Mouse (Mus musculus) lung, postnatal 0 days (tissue): ENCODE measurements around the gene Tanc1. TPM values are rescaled to one million over a fixed set of nuclear protein-coding genes. Genes with fewer than 3 reads are reported as not detected.
A peak's percentile ranks its signal among the peaks of the same experiment; 100 is the strongest.

Experiments
- ATAC-seq: fragments of 200-750 bp; cut with Nextera tagmentation; 2 replicates; pipeline ENCODE4 v1.8.0; 2017; ENCODE audit warnings: moderate library complexity
- DNase-seq: peaks from one replicate; pipeline ENCODE4 v3.0.0-alpha.2; 2016; ENCODE audit warnings: low spot score
- H3K27ac ChIP-seq: fragments of 300-500 bp; sonication (generic); 2 replicates; pipeline ENCODE4 v1.5.1; 2014; ENCODE audit warnings: antibody characterized with exemption, mild to moderate bottlenecking, low read length, mixed read lengths
- H3K27me3 ChIP-seq: fragments of 300-500 bp; sonication (generic); replicated peaks from 2 replicates; pipeline ENCODE4 v1.6.1; 2014; ENCODE audit warnings: low read length, mixed read lengths; ENCODE audit not compliant: insufficient read depth
- H3K36me3 ChIP-seq: fragments of 300-500 bp; sonication (generic); 2 replicates; pipeline ENCODE4 v1.6.1; 2014; ENCODE audit warnings: low read length, mixed read lengths; ENCODE audit not compliant: insufficient read depth
- H3K4me1 ChIP-seq: fragments of 300-500 bp; sonication (generic); 2 replicates; pipeline ENCODE4 v1.6.1; 2014; ENCODE audit warnings: antibody characterized with exemption, low read depth, low read length, mixed read lengths; ENCODE audit not compliant: insufficient read depth
- H3K4me2 ChIP-seq: fragments of 300-500 bp; sonication (generic); replicated peaks from 2 replicates; pipeline ENCODE4 v1.6.1; 2014; ENCODE audit warnings: low read depth, mild to moderate bottlenecking, low read length, moderate library complexity, mixed read lengths
- H3K4me3 ChIP-seq: fragments of 300-500 bp; sonication (generic); 2 replicates; pipeline ENCODE4 v1.5.1; 2014; ENCODE audit warnings: low read depth, low read length
- H3K9ac ChIP-seq: fragments of 300-500 bp; sonication (generic); replicated peaks from 2 replicates; pipeline ENCODE4 v1.6.1; 2014; ENCODE audit warnings: low read depth, mild to moderate bottlenecking
- H3K9me3 ChIP-seq: fragments of 300-500 bp; sonication (generic); 2 replicates; pipeline ENCODE4 v1.6.1; 2016; ENCODE audit warnings: low read length, mixed read lengths
- CTCF ChIP-seq: IDR thresholded peaks from 2 replicates; pipeline ENCODE4 v1.5.1; 2016; ENCODE audit warnings: antibody characterized with exemption, mild to moderate bottlenecking
- EP300 ChIP-seq: IDR thresholded peaks from 2 replicates; pipeline ENCODE4 v1.6.1; 2016; ENCODE audit warnings: antibody characterized with exemption, mild to moderate bottlenecking, control low read depth
- WGBS: fragments of 180-500 bp; shearing (Covaris S2); extraction: QIAGEN DNeasy Blood & Tissue Kit; methylation state at CpG from one replicate; pipeline ENCODE4 v1.1.7; 2014; 5-methylcytosine and 5-hydroxymethylcytosine counted together
- polyA plus RNA-seq: library from polyadenylated mRNA; unstranded; fragments of >200 nt; fragmentation: Nextera tagmentation; extraction: Ambion mirVana; gene quantifications from 2 replicates; pipeline ENCODE4 v1.2.1, GENCODE M21; 2015

Gene Tanc1
- polyA plus RNA-seq, 1 experiment from 2014 or later, result 20.9 TPM

DNA sequence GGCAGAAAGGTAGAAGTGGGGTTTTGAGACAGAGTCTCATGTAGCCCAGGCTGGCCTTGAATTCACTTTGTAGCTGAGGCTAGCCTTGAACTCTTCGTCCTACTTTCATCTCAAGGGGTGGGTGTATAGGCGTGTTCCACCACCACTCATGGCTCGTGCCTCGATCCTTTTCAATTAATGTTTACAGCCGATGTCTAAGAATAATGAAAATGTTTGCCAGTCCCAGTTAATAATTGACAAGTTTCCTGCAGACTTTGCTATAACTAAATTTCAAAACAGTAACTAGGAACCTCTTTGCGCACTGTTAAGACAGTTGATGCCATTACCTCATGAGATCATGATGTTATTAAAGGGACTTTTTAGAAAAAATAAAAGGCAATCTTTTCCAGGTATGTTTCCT lies 13.6 kb upstream of the Tanc1 start:
- 64% methylated on average over 6 of the region's 6 CpGs for WGBS
- no peak for ATAC-seq
- H3K36me3 ChIP-seq, result no peaks in the 10 kb centered on the region
- no peak overlapping the region for H3K4me3 ChIP-seq
- H3K27me3 ChIP-seq, result no peaks in the 10 kb centered on the region
- no peak overlapping the region for H3K27ac ChIP-seq
- 0 out of 2 replicates have a peak, but pooled peaks cover 3% of the 10 kb centered on the region for H3K4me1 ChIP-seq
- DNase-seq, result no peak
- no peak overlapping the region for H3K9ac ChIP-seq
- no peak overlapping the region for H3K4me2 ChIP-seq
- no peaks in the 10 kb centered on the region for H3K9me3 ChIP-seq
- TF ChIP-seq CTCF, result no peak
- TF ChIP-seq EP300, result no peak

GRCm38 (mm10) chr2:59598894-59599293 lies 12.9 kb upstream of the Tanc1 start:
- DNase-seq, result no peak
- 29% methylated on average over 4 of the region's 4 CpGs for WGBS
- Histone ChIP-seq H3K9me3 (no peaks in the 10 kb centered on the region), H3K27ac (no peak overlapping the region), H3K27me3 (no peaks in the 10 kb centered on the region), H3K4me2 (no peak overlapping the region), H3K4me1 (0 out of 2 replicates have a peak, but pooled peaks cover 3% of the 10 kb centered on the region), H3K4me3 (no peak overlapping the region), H3K36me3 (no peaks in the 10 kb centered on the region), H3K9ac (no peak overlapping the region)
- TF ChIP-seq CTCF (no peak), EP300 (no peak)
- no peak for ATAC-seq

- Histone ChIP-seq H3K9me3 (no peaks in the 10 kb centered on the region), H3K4me3 (no peak overlapping the region), H3K4me2 (no peak overlapping the region), H3K9ac (no peak overlapping the region), H3K4me1 (0 out of 2 replicates have a peak, but pooled peaks cover 3% of the 10 kb centered on the region), H3K27ac (no peak overlapping the region), H3K27me3 (no peaks in the 10 kb centered on the region), H3K36me3 (no peaks in the 10 kb centered on the region)
- WGBS, result 7% methylated on average over 6 of the region's 7 CpGs
- TF ChIP-seq EP300, result no peak
- no peak for TF ChIP-seq CTCF
- ATAC-seq, result peak; percentile 64
- DNase-seq, result peak; percentile 61
These were observed 12.3 kb upstream of the Tanc1 start for GRCm38 (mm10) chr2:59599338-59600111.

GRCm38 (mm10) chr2:59600123-59600840 lies 11.6 kb upstream of the Tanc1 start:
- H3K4me3 ChIP-seq, result no peak overlapping the region
- no peaks in the 10 kb centered on the region for H3K9me3 ChIP-seq
- H3K4me2 ChIP-seq, result no peak overlapping the region
- WGBS, result 67% methylated on average over 19 of the region's 19 CpGs
- H3K27ac ChIP-seq, result no peak overlapping the region
- no peak for TF ChIP-seq EP300
- no peak for TF ChIP-seq CTCF
- ATAC-seq, result no peak
- no peaks in the 10 kb centered on the region for H3K36me3 ChIP-seq
- no peaks in the 10 kb centered on the region for H3K27me3 ChIP-seq
- no peak overlapping the region for H3K9ac ChIP-seq
- 0 out of 2 replicates have a peak, but pooled peaks cover 3% of the 10 kb centered on the region for H3K4me1 ChIP-seq
- no peak for DNase-seq

- 0 out of 2 replicates have a peak, but pooled peaks cover 3% of the 10 kb centered on the region for H3K4me1 ChIP-seq
- H3K4me2 ChIP-seq, result no peak overlapping the region
- H3K9me3 ChIP-seq, result no peaks in the 10 kb centered on the region
- H3K27ac ChIP-seq, result no peak overlapping the region
- no peak overlapping the region for H3K9ac ChIP-seq
- no peaks in the 10 kb centered on the region for H3K27me3 ChIP-seq
- DNase-seq (no peak), ATAC-seq (no peak)
- H3K4me3 ChIP-seq, result no peak overlapping the region
- WGBS, result 63% methylated on average over 2 of the region's 2 CpGs
- no peaks in the 10 kb centered on the region for H3K36me3 ChIP-seq
- TF ChIP-seq EP300 (no peak), CTCF (no peak)
These were observed 10.9 kb upstream of the Tanc1 start for GRCm38 (mm10) chr2:59600980-59601379.

GRCm38 (mm10) chr2:59601452-59601851 lies 10.4 kb upstream of the Tanc1 start:
- Histone ChIP-seq H3K9me3 (no peaks in the 10 kb centered on the region), H3K36me3 (no peaks in the 10 kb centered on the region)
- TF ChIP-seq EP300, result no peak
- no peak for TF ChIP-seq CTCF

More at GRCm38 (mm10) chr2:59601452-59601851, 10.4 kb upstream of the Tanc1 start:
- Histone ChIP-seq H3K27ac (no peak overlapping the region), H3K4me2 (no peak overlapping the region), H3K9ac (no peak overlapping the region), H3K4me1 (0 out of 2 replicates have a peak, but pooled peaks cover 3% of the 10 kb centered on the region), H3K27me3 (no peaks in the 10 kb centered on the region), H3K4me3 (no peak overlapping the region)
- ATAC-seq (no peak), DNase-seq (no peak)
- 83% methylated on average over 8 of the region's 8 CpGs for WGBS
